Mouse (Mus musculus): ENCODE measurements around the gene Card14. TPM values are rescaled to one million over a fixed set of nuclear protein-coding genes. Genes with fewer than 3 reads are reported as not detected.
"Not testable (repeated sequence)": the region's sequence is repeated elsewhere in the genome, so short reads cannot be mapped to it uniquely, and the experiment has no call there.

Card14 gene
- polyA plus RNA-seq, 1 experiment from 2014 or later: 0.25 TPM

- Histone ChIP-seq H3K36me3 (ENCODE audit: control insufficient read depth, insufficient read depth, low read length) (peaks cover 2% of the 10 kb centered on the region; the same call in 1 of the 2 replicates), H3K9me3 (ENCODE audit: control insufficient read depth, low read length) (no peaks in the 10 kb centered on the region), H3K4me3 (ENCODE audit: low read depth, low read length) (peak overlapping the region; percentile 63), H3K27me3 (ENCODE audit: control insufficient read depth, insufficient read depth, low read length) (no peaks in the 10 kb centered on the region), H3K9ac (replicated peaks; ENCODE audit: low read depth, low read length) (peak overlapping the region; percentile 72), H3K4me1 (ENCODE audit: control insufficient read depth, insufficient read depth, low read length) (peaks cover 13% of the 10 kb centered on the region), H3K27ac (ENCODE audit: low read depth, low read length) (no peak overlapping the region), H3K4me2 (ENCODE audit: low read depth, low read length) (peak overlapping the region; percentile 95)
- no peak for ATAC-seq (ENCODE audit: low read depth)
- WGBS: 79% methylated on average over 16 of the region's 16 CpGs
These were observed 38.9 kb upstream of the Card14 start for GRCm38 (mm10) chr11:119268557-119269195.

- H3K9me3 ChIP-seq (ENCODE audit: control insufficient read depth, low read length); H3K9ac ChIP-seq (replicated peaks; ENCODE audit: low read depth, low read length); H3K27ac ChIP-seq (ENCODE audit: low read depth, low read length); H3K4me3 ChIP-seq (ENCODE audit: low read depth, low read length); H3K4me2 ChIP-seq (ENCODE audit: low read depth, low read length); H3K4me1 ChIP-seq (ENCODE audit: control insufficient read depth, insufficient read depth, low read length); ATAC-seq (ENCODE audit: low read depth); H3K27me3 ChIP-seq (ENCODE audit: control insufficient read depth, insufficient read depth, low read length): not testable (repeated sequence)
- H3K36me3 ChIP-seq (ENCODE audit: control insufficient read depth, insufficient read depth, low read length): peaks cover 24% of the 10 kb centered on the region
- 63% methylated on average over 3 of the region's 3 CpGs for WGBS
These were observed 35.1 kb upstream of the Card14 start for GRCm38 (mm10) chr11:119272492-119272891.

- H3K4me1 ChIP-seq (ENCODE audit: control insufficient read depth, insufficient read depth, low read length): peaks cover 3% of the 10 kb centered on the region
- ATAC-seq (ENCODE audit: low read depth): no peak
- 86% methylated on average over 8 of the region's 8 CpGs for WGBS
- H3K9me3 ChIP-seq (ENCODE audit: control insufficient read depth, low read length): no peaks in the 10 kb centered on the region
- H3K27me3 ChIP-seq (ENCODE audit: control insufficient read depth, insufficient read depth, low read length): no peaks in the 10 kb centered on the region
- H3K9ac ChIP-seq (replicated peaks; ENCODE audit: low read depth, low read length): no peak overlapping the region
- H3K4me3 ChIP-seq (ENCODE audit: low read depth, low read length): no peak overlapping the region
- no peak overlapping the region for H3K27ac ChIP-seq (ENCODE audit: low read depth, low read length)
- H3K4me2 ChIP-seq (ENCODE audit: low read depth, low read length): no peak overlapping the region
- peaks cover 30% of the 10 kb centered on the region for H3K36me3 ChIP-seq (ENCODE audit: control insufficient read depth, insufficient read depth, low read length)
These were observed 34.2 kb upstream of the Card14 start for GRCm38 (mm10) chr11:119273186-119273930.

GRCm38 (mm10) chr11:119281030-119281429, 26.5 kb upstream of the Card14 start:
- Histone ChIP-seq H3K36me3 (ENCODE audit: control insufficient read depth, insufficient read depth, low read length) (peaks cover 50% of the 10 kb centered on the region), H3K4me1 (ENCODE audit: control insufficient read depth, insufficient read depth, low read length) (no peaks in the 10 kb centered on the region), H3K4me2 (ENCODE audit: low read depth, low read length) (no peak overlapping the region), H3K9ac (replicated peaks; ENCODE audit: low read depth, low read length) (no peak overlapping the region), H3K27me3 (ENCODE audit: control insufficient read depth, insufficient read depth, low read length) (no peaks in the 10 kb centered on the region), H3K9me3 (ENCODE audit: control insufficient read depth, low read length) (no peaks in the 10 kb centered on the region), H3K4me3 (ENCODE audit: low read depth, low read length) (no peak overlapping the region), H3K27ac (ENCODE audit: low read depth, low read length) (no peak overlapping the region)
- 87% methylated on average over 15 of the region's 15 CpGs for WGBS
- ATAC-seq (ENCODE audit: low read depth): no peak

GRCm38 (mm10) chr11:119285791-119286527, 21.6 kb upstream of the Card14 start:
- H3K4me3 ChIP-seq (ENCODE audit: low read depth, low read length): no peak overlapping the region
- no peak for ATAC-seq (ENCODE audit: low read depth)
- H3K27ac ChIP-seq (ENCODE audit: low read depth, low read length): no peak overlapping the region
- peaks cover 57% of the 10 kb centered on the region for H3K36me3 ChIP-seq (ENCODE audit: control insufficient read depth, insufficient read depth, low read length)
- H3K9me3 ChIP-seq (ENCODE audit: control insufficient read depth, low read length): no peaks in the 10 kb centered on the region
- no peaks in the 10 kb centered on the region for H3K4me1 ChIP-seq (ENCODE audit: control insufficient read depth, insufficient read depth, low read length)
- H3K9ac ChIP-seq (replicated peaks; ENCODE audit: low read depth, low read length): no peak overlapping the region
- 63% methylated on average over 9 of the region's 9 CpGs for WGBS
- H3K4me2 ChIP-seq (ENCODE audit: low read depth, low read length): no peak overlapping the region
- H3K27me3 ChIP-seq (ENCODE audit: control insufficient read depth, insufficient read depth, low read length): no peaks in the 10 kb centered on the region

GRCm38 (mm10) chr11:119287207-119287992, 20.2 kb upstream of the Card14 start:
- H3K36me3 ChIP-seq (ENCODE audit: control insufficient read depth, insufficient read depth, low read length): peaks cover 62% of the 10 kb centered on the region
- H3K27ac ChIP-seq (ENCODE audit: low read depth, low read length): no peak overlapping the region
- no peak overlapping the region for H3K9ac ChIP-seq (replicated peaks; ENCODE audit: low read depth, low read length)
- no peaks in the 10 kb centered on the region for H3K4me1 ChIP-seq (ENCODE audit: control insufficient read depth, insufficient read depth, low read length)
- WGBS: 91% methylated on average over 20 of the region's 20 CpGs
- no peaks in the 10 kb centered on the region for H3K9me3 ChIP-seq (ENCODE audit: control insufficient read depth, low read length)
- H3K27me3 ChIP-seq (ENCODE audit: control insufficient read depth, insufficient read depth, low read length): no peaks in the 10 kb centered on the region
- no peak overlapping the region for H3K4me2 ChIP-seq (ENCODE audit: low read depth, low read length)
- no peak overlapping the region for H3K4me3 ChIP-seq (ENCODE audit: low read depth, low read length)
- no peak for ATAC-seq (ENCODE audit: low read depth)

- ATAC-seq (ENCODE audit: low read depth); H3K9ac ChIP-seq (replicated peaks; ENCODE audit: low read depth, low read length); H3K4me3 ChIP-seq (ENCODE audit: low read depth, low read length); H3K27ac ChIP-seq (ENCODE audit: low read depth, low read length); H3K9me3 ChIP-seq (ENCODE audit: control insufficient read depth, low read length); H3K27me3 ChIP-seq (ENCODE audit: control insufficient read depth, insufficient read depth, low read length); H3K4me1 ChIP-seq (ENCODE audit: control insufficient read depth, insufficient read depth, low read length); H3K4me2 ChIP-seq (ENCODE audit: low read depth, low read length): not testable (repeated sequence)
- H3K36me3 ChIP-seq (ENCODE audit: control insufficient read depth, insufficient read depth, low read length): peaks cover 71% of the 10 kb centered on the region
- WGBS: 95% methylated on average over 8 of the region's 8 CpGs
These were observed 14.7 kb upstream of the Card14 start for GRCm38 (mm10) chr11:119292861-119293260.

- no peak overlapping the region for H3K9ac ChIP-seq (replicated peaks; ENCODE audit: low read depth, low read length)
- H3K4me3 ChIP-seq (ENCODE audit: low read depth, low read length): no peak overlapping the region
- WGBS: 92% methylated on average over 6 of the region's 6 CpGs
- H3K27ac ChIP-seq (ENCODE audit: low read depth, low read length): no peak overlapping the region
- no peak overlapping the region for H3K4me2 ChIP-seq (ENCODE audit: low read depth, low read length)
- H3K9me3 ChIP-seq (ENCODE audit: control insufficient read depth, low read length): no peaks in the 10 kb centered on the region
- H3K27me3 ChIP-seq (ENCODE audit: control insufficient read depth, insufficient read depth, low read length): no peaks in the 10 kb centered on the region; the same call in 1 of the 2 replicates
- H3K36me3 ChIP-seq (ENCODE audit: control insufficient read depth, insufficient read depth, low read length): peaks cover 43% of the 10 kb centered on the region
- ATAC-seq (ENCODE audit: low read depth): no peak
- peaks cover 9% of the 10 kb centered on the region; the same call in 1 of the 2 replicates for H3K4me1 ChIP-seq (ENCODE audit: control insufficient read depth, insufficient read depth, low read length)
These were observed 9.6 kb upstream of the Card14 start for GRCm38 (mm10) chr11:119297996-119298395.
